Mouse (Mus musculus) forebrain, embryonic 14.5 days (tissue): Measurements from ENCODE around the gene Wdr60. TPM values are rescaled to one million over a fixed set of nuclear protein-coding genes. Genes with fewer than 3 reads are reported as not detected.
"Not testable (repeated sequence)": the region's sequence is repeated elsewhere in the genome, so short reads cannot be mapped to it uniquely, and the experiment has no call there.

Experiments used
- ATAC-seq: fragments of 200-750 bp; cut with Nextera tagmentation; 2 replicates; pipeline ENCODE4 v1.8.0; 2017; ENCODE audit warnings: mild to moderate bottlenecking, moderate library complexity
- DNase-seq: peaks from one replicate; pipeline ENCODE4 v3.0.0-alpha.2; 2015; ENCODE audit warnings: low spot score
- H3K27ac ChIP-seq: fragments of 300-500 bp; sonication (generic); 2 replicates; pipeline ENCODE4 v1.5.1; 2014; ENCODE audit warnings: low read depth, mild to moderate bottlenecking, control low read depth, low read length, moderate library complexity
- H3K27me3 ChIP-seq: fragments of 300-500 bp; sonication (generic); replicated peaks from 2 replicates; pipeline ENCODE4 v1.6.1; 2014; ENCODE audit warnings: low read length, control low read depth, mixed read lengths; ENCODE audit not compliant: control insufficient read depth, insufficient read depth
- H3K36me3 ChIP-seq: fragments of 300-500 bp; sonication (generic); 2 replicates; pipeline ENCODE4 v1.6.1; 2014; ENCODE audit warnings: low read length, control low read depth; ENCODE audit not compliant: control insufficient read depth, insufficient read depth
- H3K4me1 ChIP-seq: fragments of 300-500 bp; sonication (generic); 2 replicates; pipeline ENCODE4 v1.6.1; 2014; ENCODE audit warnings: antibody characterized with exemption, low read length, control low read depth; ENCODE audit not compliant: control insufficient read depth, insufficient read depth
- H3K4me2 ChIP-seq: fragments of 300-500 bp; sonication (generic); 2 replicates; pipeline ENCODE4 v1.6.1; 2014; ENCODE audit warnings: mild to moderate bottlenecking, control low read depth, low read length
- H3K4me3 ChIP-seq: fragments of 300-500 bp; sonication (generic); 2 replicates; pipeline ENCODE4 v1.5.1; 2014; ENCODE audit warnings: low read depth, low read length, control low read depth
- H3K9ac ChIP-seq: fragments of 300-500 bp; sonication (generic); 2 replicates; pipeline ENCODE4 v1.6.1; 2014; ENCODE audit warnings: mild to moderate bottlenecking, low read length, control low read depth, moderate library complexity
- H3K9me3 ChIP-seq: fragments of 300-500 bp; sonication (generic); replicated peaks from 2 replicates; pipeline ENCODE4 v1.6.1; 2016; ENCODE audit warnings: low read length, control low read depth, mixed read lengths; ENCODE audit not compliant: control insufficient read depth
- WGBS: fragments of 180-500 bp; shearing (Covaris S2); extraction: QIAGEN DNeasy Blood & Tissue Kit; methylation state at CpG from one replicate; pipeline ENCODE4 v1.1.7; 2014; 5-methylcytosine and 5-hydroxymethylcytosine counted together
- polyA plus RNA-seq: library from polyadenylated mRNA; unstranded; fragments of >200 nt; fragmentation: Nextera tagmentation; extraction: Ambion mirVana; gene quantifications from 2 replicates; pipeline ENCODE4 v1.2.1, GENCODE M21; 2014

Wdr60 gene
- polyA plus RNA-seq, 1 experiment from 2014 or later, result 12.5 TPM

DNA sequence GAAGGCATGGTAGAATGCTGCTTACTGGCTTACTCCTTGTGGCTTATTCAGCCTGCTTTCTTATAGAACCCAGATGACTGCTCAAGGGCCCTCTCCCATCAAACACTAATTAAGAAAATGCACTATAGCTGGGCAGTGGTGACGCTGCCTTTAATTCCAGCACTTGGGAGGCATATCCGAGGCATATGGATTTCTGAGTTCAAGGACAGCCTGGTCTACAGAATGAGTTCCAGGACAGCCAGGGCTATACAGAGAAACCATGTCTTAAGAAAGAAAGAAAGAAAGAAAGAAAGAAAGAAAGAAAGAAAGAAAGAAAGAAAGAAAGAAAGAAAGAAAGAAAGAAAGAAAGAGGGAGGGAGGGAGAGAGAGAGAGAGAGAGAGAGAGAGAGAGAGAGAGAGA, 12.3 kb upstream of the Wdr60 start, which contains the start of gene Gm11027:
Gm11027 (plus strand) TSS at position 301 of the 400 bp plus-strand sequence.
- ATAC-seq, H3K4me3 ChIP-seq, H3K9me3 ChIP-seq, H3K27ac ChIP-seq, DNase-seq, H3K4me1 ChIP-seq, H3K36me3 ChIP-seq, H3K27me3 ChIP-seq, H3K9ac ChIP-seq, H3K4me2 ChIP-seq: not testable (repeated sequence)
- 77% methylated on average over 2 of the region's 2 CpGs for WGBS

DNA sequence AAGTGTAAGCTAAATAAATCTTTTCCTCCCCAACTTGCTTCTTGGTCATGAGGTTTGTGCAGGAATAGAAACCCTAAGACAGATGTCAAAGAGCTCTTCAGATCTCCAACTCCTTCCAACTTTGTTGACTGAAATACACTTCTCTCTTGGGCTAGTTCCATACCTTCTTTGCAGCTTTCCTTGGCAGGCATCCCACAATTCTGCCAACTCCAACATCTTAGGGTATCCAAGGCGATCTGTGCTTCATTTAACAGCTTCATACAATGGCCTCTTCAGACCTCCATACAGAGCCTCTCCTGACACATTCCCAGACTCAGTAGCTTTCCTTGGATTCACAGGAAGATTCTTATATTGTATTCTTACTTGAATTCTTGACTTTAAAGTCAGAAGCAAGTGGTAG, 10.9 kb upstream of the Wdr60 start:
- DNase-seq (no peak), ATAC-seq (no peak)
- Histone ChIP-seq H3K9ac (no peak overlapping the region), H3K36me3 (no peaks in the 10 kb centered on the region), H3K9me3 (no peaks in the 10 kb centered on the region), H3K4me3 (no peak overlapping the region), H3K27me3 (no peaks in the 10 kb centered on the region), H3K4me1 (no peaks in the 10 kb centered on the region), H3K27ac (no peak overlapping the region), H3K4me2 (no peak overlapping the region)
- 37% methylated on average over 1 of the region's 1 CpGs for WGBS

DNA sequence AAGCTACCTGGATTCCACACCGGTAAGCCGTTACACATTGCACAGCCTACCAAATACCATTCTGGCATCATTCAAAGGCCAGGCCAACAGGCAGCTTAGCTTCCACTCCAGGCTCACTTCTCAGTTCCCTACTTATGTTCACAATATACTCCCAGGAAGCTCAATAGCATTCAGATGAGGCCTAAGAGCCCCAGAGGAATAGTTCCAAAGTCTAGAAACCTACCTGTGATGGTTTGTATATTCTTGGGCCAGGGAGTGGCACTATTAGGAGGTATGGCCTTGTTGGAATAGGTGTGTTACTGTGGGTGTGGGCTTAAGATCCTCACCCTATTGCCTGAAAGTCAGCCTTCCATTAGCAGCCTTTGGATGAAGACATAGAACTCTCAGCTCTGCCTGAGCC, 8.2 kb upstream of the Wdr60 start:
- Histone ChIP-seq H3K9me3 (no peaks in the 10 kb centered on the region), H3K36me3 (no peaks in the 10 kb centered on the region), H3K27me3 (no peaks in the 10 kb centered on the region), H3K9ac (no peak overlapping the region), H3K27ac (no peak overlapping the region), H3K4me1 (no peaks in the 10 kb centered on the region), H3K4me2 (no peak overlapping the region), H3K4me3 (no peak overlapping the region)
- no peak for ATAC-seq
- 92% methylated on average over 2 of the region's 2 CpGs for WGBS
- no peak for DNase-seq

DNA sequence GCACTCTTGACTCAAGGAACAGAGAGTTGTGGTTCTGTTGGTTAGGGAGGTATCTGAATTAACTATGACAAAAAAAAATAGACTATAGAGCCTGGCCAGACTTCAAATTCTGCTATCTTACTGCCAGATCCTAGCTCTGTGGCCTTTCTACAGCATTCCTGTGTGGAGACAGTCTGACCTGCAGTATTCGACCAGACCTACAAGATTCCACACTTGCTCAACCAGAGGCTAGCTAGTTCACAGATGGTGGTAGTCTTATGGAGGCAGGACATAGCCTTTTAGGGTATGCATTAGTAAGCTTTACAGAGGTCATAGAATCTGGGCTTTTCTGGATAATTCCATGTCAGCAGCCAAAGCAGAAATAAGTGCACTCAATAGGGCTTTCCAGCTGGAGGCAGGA, 7.7 kb upstream of the Wdr60 start:
- Histone ChIP-seq H3K4me3 (no peak overlapping the region), H3K9ac (no peak overlapping the region), H3K27me3 (no peaks in the 10 kb centered on the region), H3K9me3 (no peaks in the 10 kb centered on the region), H3K4me2 (no peak overlapping the region), H3K36me3 (no peaks in the 10 kb centered on the region), H3K4me1 (no peaks in the 10 kb centered on the region), H3K27ac (no peak overlapping the region)
- DNase-seq (no peak), ATAC-seq (no peak)
- 81% methylated on average over 1 of the region's 1 CpGs for WGBS

DNA sequence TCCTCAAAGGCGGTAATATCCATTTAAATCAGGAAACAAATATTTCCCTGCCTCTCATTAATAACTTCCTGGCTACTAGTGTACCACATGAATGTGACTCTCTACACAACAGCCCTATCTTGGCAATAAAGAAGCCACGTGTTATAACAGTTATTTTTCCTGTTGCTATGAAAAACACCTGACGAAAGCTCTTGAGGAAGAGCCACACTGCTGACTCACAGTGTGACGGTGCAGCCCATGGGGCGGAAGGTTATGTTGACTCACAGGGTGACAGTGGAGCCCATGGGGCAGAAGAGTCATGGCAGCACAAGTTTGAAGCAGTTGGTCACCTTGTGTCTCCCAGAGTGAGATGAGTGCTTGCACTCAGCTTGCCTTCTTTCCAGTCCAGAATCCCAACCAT, 6.6 kb upstream of the Wdr60 start:
- Histone ChIP-seq H3K27me3 (no peaks in the 10 kb centered on the region), H3K27ac (no peak overlapping the region), H3K9ac (no peak overlapping the region), H3K9me3 (no peaks in the 10 kb centered on the region), H3K36me3 (no peaks in the 10 kb centered on the region), H3K4me3 (no peak overlapping the region), H3K4me2 (no peak overlapping the region), H3K4me1 (no peaks in the 10 kb centered on the region)
- 87% methylated on average over 5 of the region's 5 CpGs for WGBS
- DNase-seq (no peak), ATAC-seq (no peak)

DNA sequence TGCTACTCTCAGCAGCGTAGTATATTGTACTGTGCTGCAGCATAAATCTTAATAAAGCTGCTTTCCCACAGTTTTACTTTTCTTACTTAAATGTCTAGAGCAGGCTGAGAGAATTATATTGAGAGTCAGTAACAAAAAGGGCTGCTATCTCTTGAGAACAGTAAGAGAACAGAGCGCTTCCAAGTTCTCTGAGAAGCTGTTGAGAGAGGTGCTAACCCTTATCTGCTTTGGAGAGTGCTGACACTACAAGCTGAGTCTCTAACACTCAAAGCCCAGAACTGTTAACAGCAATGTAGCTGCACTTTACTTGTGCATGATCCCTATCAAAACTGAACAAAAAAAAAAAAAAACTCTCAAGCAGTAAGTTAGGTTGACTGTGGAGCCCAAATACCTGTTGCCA, 2.5 kb upstream of the Wdr60 start:
- no peaks in the 10 kb centered on the region for H3K27me3 ChIP-seq
- no peak overlapping the region for H3K4me3 ChIP-seq
- DNase-seq (no peak), ATAC-seq (no peak)
- H3K27ac ChIP-seq, result no peak overlapping the region
- H3K36me3 ChIP-seq, result no peaks in the 10 kb centered on the region
- 75% methylated on average over 2 of the region's 2 CpGs for WGBS
- 0 out of 2 replicates have a peak, but pooled peaks cover 2% of the 10 kb centered on the region for H3K4me1 ChIP-seq
- H3K4me2 ChIP-seq, result no peak overlapping the region
- no peak overlapping the region for H3K9ac ChIP-seq
- H3K9me3 ChIP-seq, result no peaks in the 10 kb centered on the region

DNA sequence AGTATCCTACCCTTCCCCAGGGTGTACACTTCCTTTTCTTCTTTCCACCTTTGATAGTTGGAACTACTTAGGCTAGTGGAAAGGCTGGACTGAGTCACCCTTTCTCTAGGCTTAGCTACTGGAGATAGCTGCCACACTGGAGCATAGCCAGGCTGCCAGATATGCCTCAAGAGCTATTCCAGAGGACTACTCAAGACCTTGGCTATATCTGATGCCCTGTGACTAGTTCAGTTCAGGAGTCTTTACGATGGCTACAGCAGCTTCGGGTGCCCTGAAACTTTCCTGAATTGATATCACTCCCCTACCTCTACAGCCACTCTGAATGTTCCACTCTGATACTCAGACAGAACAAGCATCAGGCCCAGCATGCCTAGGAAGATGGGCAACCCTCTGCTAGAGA, 1.9 kb upstream of the Wdr60 start:
- WGBS, result 98% methylated on average over 2 of the region's 2 CpGs
- no peak overlapping the region for H3K4me3 ChIP-seq
- no peak for ATAC-seq
- H3K27ac ChIP-seq, result no peak overlapping the region
- H3K4me1 ChIP-seq, result 0 out of 2 replicates have a peak, but pooled peaks cover 2% of the 10 kb centered on the region
- H3K9ac ChIP-seq, result no peak overlapping the region
- H3K36me3 ChIP-seq, result no peaks in the 10 kb centered on the region
- H3K27me3 ChIP-seq, result no peaks in the 10 kb centered on the region
- H3K9me3 ChIP-seq, result no peaks in the 10 kb centered on the region
- no peak for DNase-seq
- no peak overlapping the region for H3K4me2 ChIP-seq

DNA sequence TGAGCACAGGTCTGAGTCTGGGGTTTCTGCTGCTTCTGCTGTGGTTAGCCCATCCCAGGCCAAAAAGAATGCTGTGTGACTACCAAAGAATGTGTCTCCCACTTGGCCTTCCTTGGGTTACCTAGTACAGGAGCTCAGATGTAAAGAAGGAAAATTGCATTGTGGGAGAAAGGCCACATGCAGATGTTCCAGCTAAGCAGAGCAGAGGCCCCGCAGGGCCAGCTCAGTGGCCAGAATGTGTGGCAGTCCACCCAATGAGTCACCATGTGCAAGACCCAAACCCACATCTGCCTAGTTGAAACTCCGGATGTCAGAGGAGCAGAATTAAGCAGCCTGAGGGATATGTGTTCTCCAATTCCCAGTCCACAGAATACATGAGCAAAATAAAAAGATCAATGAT, 4.5 kb downstream of the Wdr60 start:
- Histone ChIP-seq H3K27ac (no peak overlapping the region), H3K4me3 (no peak overlapping the region), H3K4me2 (no peak overlapping the region), H3K9me3 (no peaks in the 10 kb centered on the region), H3K27me3 (no peaks in the 10 kb centered on the region), H3K9ac (no peak overlapping the region), H3K4me1 (0 out of 2 replicates have a peak, but pooled peaks cover 2% of the 10 kb centered on the region), H3K36me3 (peaks cover 16% of the 10 kb centered on the region)
- DNase-seq, result no peak
- no peak for ATAC-seq
- 88% methylated on average over 2 of the region's 2 CpGs for WGBS

DNA sequence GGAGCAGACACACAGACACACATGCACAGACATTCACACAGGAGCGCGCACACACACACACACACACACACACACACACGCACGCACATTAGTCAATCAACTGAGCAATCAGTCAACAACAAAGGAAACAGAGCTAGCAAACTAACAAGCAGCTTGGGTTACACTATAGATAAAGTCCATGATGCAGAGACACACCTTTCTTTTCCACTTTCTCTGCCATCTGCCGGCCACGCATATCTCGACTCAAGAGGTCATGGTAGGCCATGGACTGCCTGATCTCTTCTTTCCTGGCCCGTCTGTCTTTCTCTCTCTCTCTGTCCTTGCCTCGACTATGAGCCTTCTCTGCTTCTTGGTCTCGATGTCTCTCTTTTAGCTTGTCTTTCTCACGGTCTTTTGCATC, 7.2 kb downstream of the Wdr60 start:
- Histone ChIP-seq H3K4me2 (no peak overlapping the region), H3K36me3 (peaks cover 23% of the 10 kb centered on the region), H3K27me3 (no peaks in the 10 kb centered on the region), H3K4me1 (no peaks in the 10 kb centered on the region), H3K9me3 (no peaks in the 10 kb centered on the region), H3K27ac (no peak overlapping the region), H3K9ac (no peak overlapping the region), H3K4me3 (no peak overlapping the region)
- ATAC-seq (no peak), DNase-seq (no peak)
- 91% methylated on average over 11 of the region's 11 CpGs for WGBS
